Mouse (Mus musculus) forelimb bud, embryonic 11.5 days (tissue): ENCODE measurements around the gene Hip1r.

Source experiments
- DNase-seq: peaks from one replicate; pipeline ENCODE4 v3.0.0-alpha.2; 2012; ENCODE audit warnings: low read depth, low spot score

Hip1r gene

GRCm38 (mm10) chr5:123996695-123997094, 23.3 kb downstream of the Hip1r start:
- no peak for DNase-seq

DNA sequence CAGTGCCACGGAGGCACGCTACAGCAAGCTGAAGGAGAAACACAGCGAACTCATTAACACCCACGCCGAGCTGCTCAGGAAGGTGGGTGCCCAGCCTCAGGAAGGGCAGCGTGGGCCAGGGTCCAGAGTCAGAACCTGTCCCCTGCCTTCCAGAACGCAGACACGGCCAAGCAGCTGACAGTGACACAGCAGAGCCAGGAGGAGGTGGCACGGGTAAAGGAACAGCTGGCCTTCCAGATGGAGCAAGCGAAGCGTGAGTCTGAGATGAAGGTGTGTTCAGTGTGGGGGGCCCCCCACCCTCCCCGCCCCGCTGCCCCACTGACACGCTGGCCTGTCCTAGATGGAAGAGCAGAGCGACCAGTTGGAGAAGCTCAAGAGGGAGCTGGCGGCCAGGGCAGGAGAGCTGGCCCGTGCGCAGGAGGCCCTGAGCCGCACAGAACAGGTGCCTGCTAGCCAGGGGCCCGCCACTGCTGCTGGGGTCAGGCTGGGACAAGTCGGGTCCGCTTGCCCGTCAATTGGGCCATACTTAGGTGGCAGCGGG, 23.9 kb downstream of the Hip1r start:
- no peak for DNase-seq

- no peak for DNase-seq
Measured at GRCm38 (mm10) chr5:123997811-123998210, 24.4 kb downstream of the Hip1r start.

- DNase-seq: no peak
Measured at GRCm38 (mm10) chr5:123998370-123998769, 24.9 kb downstream of the Hip1r start.

DNA sequence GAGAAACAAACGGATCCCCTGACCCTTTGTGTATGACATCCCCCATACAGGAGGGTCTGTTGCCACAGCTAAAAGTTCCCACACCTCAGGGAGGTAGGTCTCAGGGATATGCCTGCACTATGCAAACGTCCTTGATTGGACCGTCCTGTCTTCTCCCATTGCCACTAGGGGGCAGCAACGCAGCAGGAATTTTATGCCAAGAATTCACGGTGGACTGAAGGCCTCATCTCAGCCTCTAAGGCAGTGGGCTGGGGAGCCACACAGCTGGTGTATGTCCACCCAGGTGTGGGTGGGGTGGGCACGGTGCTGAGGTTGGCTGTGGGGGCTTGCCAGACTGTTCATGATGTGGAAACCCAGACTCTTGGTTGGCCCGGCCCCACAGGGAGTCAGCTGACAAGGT, 27.4 kb downstream of the Hip1r start:
- peak; percentile 86 for DNase-seq

DNA sequence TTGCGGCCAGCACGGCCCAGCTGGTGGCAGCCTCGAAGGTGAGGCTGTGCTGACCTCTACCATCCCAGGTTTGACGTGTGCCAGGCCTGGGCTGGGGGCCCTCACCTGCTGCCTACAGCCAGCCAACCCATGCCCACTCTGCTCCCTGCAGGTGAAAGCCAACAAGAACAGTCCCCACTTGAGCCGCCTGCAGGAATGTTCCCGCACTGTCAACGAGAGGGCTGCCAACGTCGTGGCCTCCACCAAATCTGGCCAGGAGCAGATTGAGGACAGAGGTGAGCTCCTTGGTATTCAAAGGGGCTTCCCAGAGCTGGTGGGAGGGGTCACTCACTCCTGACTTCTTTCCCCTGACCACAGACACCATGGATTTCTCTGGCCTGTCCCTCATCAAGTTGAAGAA, 27.8 kb downstream of the Hip1r start:
- DNase-seq: no peak

GRCm38 (mm10) chr5:124002876-124003275, 29.4 kb downstream of the Hip1r start:
- DNase-seq: no peak

GRCm38 (mm10) chr5:124003375-124003774, 29.9 kb downstream of the Hip1r start:
- no peak for DNase-seq

DNA sequence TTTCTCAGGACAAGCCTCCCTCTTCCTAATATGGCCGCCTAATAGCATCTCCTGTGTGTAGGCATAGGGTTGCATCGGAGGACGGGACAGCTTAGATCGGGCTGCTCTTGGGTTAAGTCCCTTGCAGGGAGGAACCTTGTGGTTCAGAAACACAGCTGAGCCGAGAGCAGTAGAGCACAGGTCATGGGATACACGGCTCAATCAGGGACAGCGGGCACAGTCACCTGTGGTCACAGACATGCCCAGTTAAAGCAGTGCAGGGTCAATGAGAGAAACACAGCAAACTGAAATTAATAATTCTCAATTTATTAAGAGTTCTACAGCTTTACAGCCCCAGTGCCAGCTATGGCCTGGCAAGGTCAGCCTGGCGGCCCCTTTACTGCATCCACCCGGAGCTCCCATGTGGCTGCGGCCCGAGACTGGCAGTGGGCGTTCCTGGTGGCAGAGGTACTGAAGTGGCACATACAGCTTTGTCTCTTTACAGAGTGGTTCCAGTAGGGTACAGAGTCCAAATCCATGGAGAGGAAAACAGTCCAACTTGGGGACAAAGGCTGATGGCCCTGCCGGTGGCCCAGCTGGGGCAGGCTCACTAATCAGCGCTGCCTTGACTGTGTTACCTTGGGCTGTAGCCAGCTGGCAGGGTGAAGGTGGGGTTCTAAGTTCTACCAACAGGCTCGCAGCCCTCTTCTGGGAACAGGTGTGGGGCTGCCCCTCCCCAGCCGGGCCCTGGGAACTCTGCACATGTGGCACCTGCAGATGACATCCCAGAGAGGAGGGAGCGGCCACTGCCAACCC, 31.1 kb downstream of the Hip1r start:
- DNase-seq: no peak

- DNase-seq: no peak
Measured at GRCm38 (mm10) chr5:124005151-124005500, 31.7 kb downstream of the Hip1r start.

GRCm38 (mm10) chr5:124005591-124005990, 32.2 kb downstream of the Hip1r start:
- DNase-seq: no peak

DNA sequence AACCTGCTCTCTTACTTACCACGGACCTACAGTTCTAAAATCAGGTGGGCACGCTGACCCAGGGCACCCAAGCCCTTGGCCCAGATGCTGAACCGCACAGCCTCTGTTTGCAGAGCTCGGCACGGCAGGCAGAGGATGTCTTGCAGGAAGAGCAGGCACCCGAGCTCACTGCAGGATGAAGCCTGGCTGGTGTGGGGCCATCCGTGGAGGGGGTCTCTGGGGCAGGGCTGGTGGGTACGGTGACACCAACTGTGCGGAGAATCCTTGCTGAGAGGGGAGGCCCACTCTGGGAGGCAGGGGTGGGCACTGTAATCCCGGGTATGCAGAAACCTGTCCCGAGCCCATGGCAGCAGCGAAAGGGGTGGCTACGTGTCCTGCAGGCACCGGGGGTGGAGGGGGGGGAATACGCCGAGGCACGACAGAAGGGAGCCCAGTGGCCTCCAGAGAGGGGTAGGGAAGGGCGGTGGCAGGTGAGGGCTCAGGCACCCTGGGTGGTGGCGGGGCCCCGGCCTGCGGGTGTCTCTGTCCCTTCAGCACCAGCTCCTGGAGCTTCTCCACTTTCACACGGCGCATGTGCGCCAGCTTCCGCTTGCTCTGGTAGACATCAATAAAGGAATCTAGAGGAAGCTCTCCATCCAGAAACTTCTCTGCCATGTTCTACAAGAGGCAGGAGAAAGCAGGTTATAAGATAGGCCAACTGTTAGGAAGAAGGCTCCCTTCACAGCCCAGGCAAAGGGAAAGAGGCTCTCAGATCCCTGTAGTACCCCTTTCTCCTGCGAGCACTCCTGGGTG, 32.9 kb downstream of the Hip1r start:
- no peak for DNase-seq

DNA sequence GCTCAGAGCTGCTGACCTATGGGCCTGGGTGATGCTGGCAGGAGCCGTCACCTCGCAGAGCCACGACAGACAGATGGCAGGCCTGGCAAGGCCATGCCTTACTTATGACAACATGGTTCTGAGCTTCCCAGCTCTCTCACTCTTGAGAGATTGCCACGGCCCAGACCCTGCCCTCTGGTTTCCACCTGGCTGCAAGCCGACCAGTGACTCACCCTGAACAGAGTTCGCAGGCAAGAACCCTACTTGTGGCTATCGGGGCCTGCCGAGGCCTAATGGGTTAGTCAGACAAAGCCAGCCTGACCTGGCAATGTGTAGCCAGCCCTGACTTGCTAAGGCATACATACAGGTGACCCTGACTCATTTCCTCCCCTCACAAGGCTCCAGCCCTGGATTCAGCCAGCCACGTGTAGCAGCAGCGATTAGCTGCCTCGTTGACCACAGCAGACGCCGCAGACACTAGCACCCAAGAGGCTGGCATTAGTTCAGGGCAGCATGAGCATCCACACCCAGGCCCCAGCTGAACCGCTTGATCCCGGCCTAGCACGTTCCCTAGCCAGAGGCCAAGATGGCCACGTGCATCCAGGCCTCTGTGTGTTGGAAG, 33.6 kb downstream of the Hip1r start:
- no peak for DNase-seq

DNA sequence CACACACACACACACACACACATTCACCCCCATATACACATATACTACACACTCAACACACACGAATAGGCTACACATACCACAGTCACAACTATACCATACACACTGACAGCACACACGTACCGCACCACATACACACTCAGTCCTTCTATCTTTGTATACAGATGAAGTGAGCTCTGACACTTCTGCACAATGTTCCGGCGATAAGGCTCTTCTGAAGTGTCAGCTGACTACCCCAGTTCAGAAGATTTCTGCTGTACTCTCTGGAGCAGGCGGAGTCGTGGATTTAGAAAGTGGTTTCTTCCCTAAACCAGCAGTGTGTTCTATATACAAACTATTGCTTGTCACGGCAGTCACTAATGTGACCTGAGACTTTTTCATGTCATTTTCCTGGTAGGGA, 36.6 kb downstream of the Hip1r start:
- DNase-seq: no peak

DNA sequence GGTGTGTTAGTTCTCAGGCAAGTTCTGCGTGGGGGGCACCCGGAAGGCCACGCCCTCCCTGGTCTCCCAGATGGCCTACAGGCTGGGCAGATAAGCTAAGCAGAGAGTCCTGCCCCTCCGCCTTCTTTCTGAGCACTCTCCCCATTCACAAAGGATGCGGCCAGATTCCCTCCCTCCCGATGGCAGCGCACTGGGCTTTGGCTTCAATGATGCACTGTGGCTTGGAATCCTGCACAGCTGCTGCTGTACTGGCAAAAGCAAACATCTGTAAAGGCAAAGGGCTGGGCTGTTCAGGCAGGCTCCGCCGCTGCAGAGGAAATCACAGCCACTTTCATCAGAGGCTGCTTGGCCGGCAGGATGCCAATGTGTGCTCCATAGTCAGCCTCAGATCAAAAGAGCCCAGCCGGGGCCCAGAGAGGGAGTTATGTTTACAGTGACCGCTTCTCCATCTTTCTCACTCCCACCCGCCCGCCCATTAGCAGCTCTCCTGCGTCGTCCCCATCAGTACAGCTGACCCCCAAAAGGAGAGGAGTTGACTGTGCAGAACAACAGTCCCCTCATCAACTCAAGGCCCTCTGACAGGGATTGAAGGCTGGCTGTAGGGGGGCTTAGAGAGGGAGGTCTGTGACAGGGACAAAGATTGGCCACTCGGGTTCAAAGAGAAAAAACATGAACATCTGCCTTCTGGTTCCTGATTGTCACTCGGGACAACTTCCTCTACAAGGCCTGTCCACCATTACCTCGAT, 37.7 kb downstream of the Hip1r start:
- DNase-seq: peak; percentile 54

GRCm38 (mm10) chr5:124011927-124012326, 38.5 kb downstream of the Hip1r start:
- DNase-seq: no peak

GRCm38 (mm10) chr5:124012885-124013284, 39.5 kb downstream of the Hip1r start:
- no peak for DNase-seq

DNA sequence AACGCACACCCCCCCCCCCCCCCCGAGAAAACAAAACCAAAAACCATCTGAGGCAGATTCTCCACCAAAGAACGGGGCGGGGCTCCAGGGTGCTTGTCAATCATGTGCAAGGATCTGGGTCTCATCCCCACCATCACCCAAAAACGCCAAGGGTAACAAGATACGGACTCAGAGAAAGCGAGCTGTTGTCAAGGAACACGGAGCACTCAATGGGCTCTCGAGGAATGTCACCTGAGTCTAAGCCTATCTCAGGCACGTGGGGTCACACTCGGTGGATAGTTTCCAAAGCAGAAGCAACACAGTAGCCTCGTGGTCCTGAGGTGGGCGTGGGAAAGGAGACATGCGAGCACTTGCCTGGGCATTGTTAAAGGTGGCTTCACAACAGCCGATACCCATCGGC, 40.3 kb downstream of the Hip1r start:
- no peak for DNase-seq

DNA sequence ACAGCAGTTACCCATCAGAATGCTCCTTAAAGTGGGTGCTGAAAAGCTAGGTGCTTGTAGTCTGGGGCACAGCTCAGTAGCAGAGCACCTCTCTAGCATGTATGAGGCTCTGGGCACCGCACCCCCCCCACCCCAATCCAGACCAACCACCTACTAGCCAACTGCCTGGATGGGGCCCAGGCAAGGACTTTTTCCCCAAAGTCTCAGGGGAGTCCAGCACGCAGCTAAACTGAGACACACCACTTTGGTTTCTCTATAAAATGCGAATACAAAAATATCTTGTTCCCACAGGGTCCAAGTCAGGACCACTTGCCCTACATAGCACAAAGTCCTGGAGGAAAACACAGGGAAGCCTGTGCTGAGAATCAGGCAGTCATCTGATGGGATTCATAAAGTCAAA, 40.8 kb downstream of the Hip1r start:
- no peak for DNase-seq

DNA sequence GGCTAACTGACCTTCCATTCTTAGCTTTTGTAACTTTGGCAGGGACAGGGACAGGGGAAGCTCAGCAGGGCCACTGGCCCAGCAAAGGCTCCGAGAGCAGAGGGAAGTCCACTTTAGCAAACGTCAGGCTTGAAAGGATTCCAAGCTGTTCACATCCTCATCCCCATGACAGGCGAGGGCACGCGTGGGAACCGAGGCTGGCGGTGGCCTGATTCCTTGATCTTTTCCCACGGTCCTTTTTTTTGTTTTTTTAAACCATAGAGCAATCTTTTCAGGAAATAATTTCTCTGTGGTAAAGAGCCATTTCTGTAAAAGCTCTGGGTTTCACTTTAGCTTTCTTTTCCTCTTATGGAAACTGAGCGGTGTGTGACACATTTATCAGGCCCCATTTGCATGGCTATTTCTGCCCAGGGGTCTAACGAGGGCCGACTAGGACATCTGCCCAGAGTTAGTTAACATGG, 41.4 kb downstream of the Hip1r start:
- no peak for DNase-seq

- DNase-seq: no peak
Measured at GRCm38 (mm10) chr5:124015727-124016126, 42.3 kb downstream of the Hip1r start.
